Mouse (Mus musculus): ENCODE measurements around the gene Lhcgr. TPM values are rescaled to one million over a fixed set of nuclear protein-coding genes. Genes with fewer than 3 reads are reported as not detected.

Gene Lhcgr
- polyA plus RNA-seq, 1 experiment from 2014 or later: not detected

Other genes starting within 250 kb of the Lhcgr start
- 0.98 and 1.0 TPM in 2 replicates for gene Ston1, start 194.3 kb downstream of the Lhcgr start, polyA plus RNA-seq (2015; fragmentation: Nextera tagmentation; extraction: Ambion mirVana)
- gene Gtf2a1l, start 123.3 kb downstream of the Lhcgr start, polyA plus RNA-seq (2015; fragmentation: Nextera tagmentation; extraction: Ambion mirVana): not detected in 2 replicates